Mouse (Mus musculus) hindbrain, embryonic 15.5 days (tissue): ENCODE data around the gene Hbs1l. TPM values are rescaled to one million over a fixed set of nuclear protein-coding genes. Genes with fewer than 3 reads are reported as not detected.

Source experiments
- ATAC-seq: fragments of 200-750 bp; cut with Nextera tagmentation; 2 replicates; pipeline ENCODE4 v1.8.0; 2017; ENCODE audit warnings: low read depth, moderate number of reproducible peaks, moderate TSS enrichment; ENCODE audit not compliant: low FRiP score
- H3K27ac ChIP-seq: fragments of 300-500 bp; sonication (generic); replicated peaks from 2 replicates; pipeline ENCODE4 v1.5.1; 2015; ENCODE audit warnings: mild to moderate bottlenecking, inconsistent platforms
- H3K27me3 ChIP-seq: fragments of 300-500 bp; sonication (generic); 2 replicates; pipeline ENCODE4 v1.6.1; 2015; ENCODE audit warnings: control low read depth, inconsistent platforms
- H3K36me3 ChIP-seq: fragments of 300-500 bp; sonication (generic); 2 replicates; pipeline ENCODE4 v1.6.1; 2015; ENCODE audit warnings: control low read depth, inconsistent platforms
- H3K4me1 ChIP-seq: fragments of 300-500 bp; sonication (generic); replicated peaks from 2 replicates; pipeline ENCODE4 v1.6.1; 2015; ENCODE audit warnings: control low read depth, inconsistent platforms
- H3K4me2 ChIP-seq: fragments of 300-500 bp; sonication (generic); 2 replicates; pipeline ENCODE4 v1.6.1; 2015; ENCODE audit warnings: moderate library complexity, mild to moderate bottlenecking, inconsistent platforms
- H3K4me3 ChIP-seq: fragments of 300-500 bp; sonication (generic); 2 replicates; pipeline ENCODE4 v1.5.1; 2015; ENCODE audit warnings: mild to moderate bottlenecking, inconsistent platforms
- H3K9ac ChIP-seq: fragments of 300-500 bp; sonication (generic); 2 replicates; pipeline ENCODE4 v1.6.1; 2015; ENCODE audit warnings: inconsistent platforms
- H3K9me3 ChIP-seq: fragments of 300-500 bp; sonication (generic); 2 replicates; pipeline ENCODE4 v1.6.1; 2016; ENCODE audit warnings: control low read depth, inconsistent platforms
- WGBS: fragments of 180-500 bp; shearing (Covaris S2); methylation state at CpG from one replicate; pipeline ENCODE4 v1.1.7; 2015; 5-methylcytosine and 5-hydroxymethylcytosine counted together
- polyA plus RNA-seq: library from polyadenylated mRNA; unstranded; fragments of >200 nt; fragmentation: Nextera tagmentation; extraction: Ambion mirVana; gene quantifications from 2 replicates; pipeline ENCODE4 v1.2.1, GENCODE M21; 2015

The Hbs1l gene
- polyA plus RNA-seq, 1 experiment from 2014 or later: 90.5 TPM

DNA sequence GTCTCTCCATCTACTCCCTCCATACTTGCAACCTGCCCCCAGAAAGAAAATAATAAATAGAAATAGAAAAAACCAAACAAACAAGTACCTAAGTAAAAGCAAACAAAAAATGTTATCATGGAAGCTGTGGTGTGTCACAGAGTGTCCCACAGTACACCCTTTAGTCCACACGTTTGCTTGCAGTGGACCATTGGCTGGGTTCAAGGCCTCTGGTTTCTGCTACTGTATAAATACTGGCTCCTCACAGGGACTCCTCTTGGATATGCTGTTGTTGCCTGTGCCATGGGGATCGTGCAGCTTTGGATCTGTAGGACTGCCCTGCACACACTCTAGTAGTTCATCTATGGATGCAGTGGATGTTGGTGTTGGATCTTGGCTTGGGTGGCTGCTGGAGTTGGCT is 54.2 kb downstream of the Hbs1l start:
- 95% methylated on average over 2 of the region's 2 CpGs for WGBS
- Histone ChIP-seq H3K27ac (no peak overlapping the region), H3K36me3 (peaks cover 40% of the 10 kb centered on the region), H3K9me3 (no peaks in the 10 kb centered on the region), H3K9ac (no peak overlapping the region), H3K4me1 (no peaks in the 10 kb centered on the region), H3K27me3 (no peaks in the 10 kb centered on the region), H3K4me3 (no peak overlapping the region), H3K4me2 (no peak overlapping the region)
- no peak for ATAC-seq

DNA sequence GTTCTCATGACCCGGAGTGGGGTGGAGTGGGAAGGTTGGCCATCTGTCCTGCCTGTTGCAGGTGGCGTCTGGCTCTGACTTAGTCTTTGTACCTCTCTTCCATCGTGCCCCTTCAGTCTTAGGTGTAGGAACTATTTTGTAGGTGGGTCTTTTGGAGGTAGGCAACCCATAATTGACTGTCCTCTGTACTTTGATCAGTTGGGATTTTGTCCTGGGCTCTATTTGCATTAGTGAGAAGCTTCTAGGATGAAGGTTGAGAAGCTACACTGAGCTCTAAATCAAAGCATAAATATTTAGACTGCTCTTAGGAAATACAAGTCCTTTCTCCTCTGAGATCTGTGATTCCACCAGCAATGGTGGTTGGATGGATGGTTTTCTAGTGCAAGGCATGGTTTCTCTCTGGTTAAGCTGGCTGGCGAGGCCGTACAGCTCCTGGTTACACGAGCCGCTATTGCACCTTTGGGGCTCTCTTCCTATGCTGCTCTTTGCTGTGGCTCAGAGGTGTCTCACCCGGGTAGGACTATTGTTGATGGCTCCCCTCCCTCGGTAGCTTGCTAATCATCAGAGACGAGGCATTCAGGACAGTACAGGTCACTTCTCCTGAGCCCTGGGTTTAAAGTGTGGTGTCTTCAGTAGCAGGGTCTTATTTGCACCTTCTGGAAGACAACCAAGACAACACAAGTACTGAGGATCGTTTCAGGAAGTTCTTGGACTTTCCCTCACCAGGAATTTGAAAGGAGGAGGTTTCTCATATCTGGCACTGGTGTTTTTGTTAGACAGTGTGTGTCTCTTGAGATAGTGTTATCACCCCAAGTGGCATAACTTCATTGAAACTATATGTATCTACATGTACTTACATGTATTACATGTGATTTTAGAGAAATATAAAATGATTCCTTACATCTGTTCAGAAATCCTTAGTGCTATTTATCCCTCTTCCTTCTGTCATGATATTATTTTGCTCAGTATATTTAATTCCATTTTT is 55.0 kb downstream of the Hbs1l start:
- Histone ChIP-seq H3K4me2 (no peak overlapping the region), H3K27ac (no peak overlapping the region), H3K9ac (no peak overlapping the region), H3K27me3 (no peaks in the 10 kb centered on the region), H3K36me3 (peaks cover 33% of the 10 kb centered on the region), H3K4me1 (no peaks in the 10 kb centered on the region), H3K9me3 (no peaks in the 10 kb centered on the region), H3K4me3 (no peak overlapping the region)
- no peak for ATAC-seq
- 92% methylated on average over 11 of the region's 11 CpGs for WGBS

DNA sequence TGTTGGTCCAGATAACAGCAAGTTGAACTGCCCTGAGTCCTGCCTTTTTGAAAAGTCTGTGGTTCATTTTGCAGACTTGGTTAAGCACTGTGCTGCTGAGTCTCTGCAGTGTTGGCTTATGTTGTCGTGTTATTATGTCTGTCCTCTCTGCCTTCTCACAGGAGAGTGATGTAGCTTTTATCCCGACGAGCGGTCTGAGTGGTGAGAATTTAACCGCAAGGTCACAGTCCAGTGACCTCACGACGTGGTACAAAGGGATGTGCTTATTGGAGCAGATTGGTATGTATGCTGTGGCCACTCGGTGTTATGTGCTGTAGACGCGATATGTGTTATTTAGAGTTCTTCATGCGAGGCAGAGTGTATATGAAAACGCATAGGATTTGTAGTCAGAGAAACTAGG is 56.0 kb downstream of the Hbs1l start:
- no peak overlapping the region for H3K27ac ChIP-seq

DNA sequence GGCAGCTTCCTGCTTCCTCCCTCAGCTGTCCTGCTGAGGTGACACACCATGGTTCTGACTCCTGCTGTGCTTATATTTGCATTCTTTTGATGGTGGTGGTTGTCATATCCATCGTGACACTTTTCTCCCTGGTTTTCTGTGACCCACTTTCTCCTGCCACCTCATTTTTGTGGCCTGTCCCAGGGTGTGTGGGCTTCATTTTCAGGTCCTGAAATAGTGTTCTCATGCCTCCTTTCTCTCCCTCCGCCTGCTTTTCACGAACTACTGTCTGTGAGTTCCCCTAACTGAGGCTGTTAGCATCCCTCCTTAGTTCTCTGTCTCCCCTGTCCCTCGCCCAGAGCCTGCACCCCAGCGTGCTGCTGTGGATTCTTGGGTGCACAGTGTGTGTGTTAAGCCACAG is 58.1 kb downstream of the Hbs1l start:
- Histone ChIP-seq H3K4me2 (no peak overlapping the region), H3K4me1 (no peaks in the 10 kb centered on the region), H3K27ac (no peak overlapping the region), H3K27me3 (no peaks in the 10 kb centered on the region), H3K9ac (no peak overlapping the region), H3K4me3 (no peak overlapping the region), H3K9me3 (no peaks in the 10 kb centered on the region), H3K36me3 (peaks cover 38% of the 10 kb centered on the region)
- ATAC-seq: no peak
- WGBS: 74% methylated on average over 5 of the region's 5 CpGs

More for the DNA sequence above, 56.0 kb downstream of the Hbs1l start:
- WGBS: 61% methylated on average over 12 of the region's 12 CpGs
- no peaks in the 10 kb centered on the region for H3K27me3 ChIP-seq
- ATAC-seq: no peak
- H3K9ac ChIP-seq: no peak overlapping the region
- H3K4me1 ChIP-seq: no peaks in the 10 kb centered on the region
- H3K36me3 ChIP-seq: peaks cover 38% of the 10 kb centered on the region
- H3K4me3 ChIP-seq: no peak overlapping the region
- H3K4me2 ChIP-seq: no peak overlapping the region
- no peaks in the 10 kb centered on the region for H3K9me3 ChIP-seq

DNA sequence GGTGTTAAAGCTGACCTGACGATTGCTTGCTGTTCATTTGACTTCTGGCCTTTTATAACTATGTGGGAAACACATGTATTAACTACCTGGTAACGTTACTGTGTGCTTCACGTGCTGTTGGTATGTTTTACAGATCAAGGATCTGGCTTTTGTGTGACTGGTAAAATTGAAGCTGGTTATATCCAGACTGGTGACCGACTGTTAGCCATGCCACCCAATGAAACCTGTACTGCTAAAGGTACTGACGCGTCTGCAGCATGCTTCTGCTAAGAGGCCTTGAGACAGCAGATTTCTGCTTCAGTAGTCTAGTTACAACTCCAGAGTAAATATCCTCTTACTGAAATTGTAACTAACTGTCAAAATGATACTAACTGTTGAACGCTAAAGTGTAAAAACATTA is 58.7 kb downstream of the Hbs1l start:
- Histone ChIP-seq H3K4me1 (no peaks in the 10 kb centered on the region), H3K9me3 (no peaks in the 10 kb centered on the region), H3K27me3 (no peaks in the 10 kb centered on the region), H3K4me3 (no peak overlapping the region), H3K36me3 (peaks cover 43% of the 10 kb centered on the region), H3K27ac (no peak overlapping the region), H3K4me2 (no peak overlapping the region), H3K9ac (no peak overlapping the region)
- 95% methylated on average over 7 of the region's 7 CpGs for WGBS
- ATAC-seq: no peak

DNA sequence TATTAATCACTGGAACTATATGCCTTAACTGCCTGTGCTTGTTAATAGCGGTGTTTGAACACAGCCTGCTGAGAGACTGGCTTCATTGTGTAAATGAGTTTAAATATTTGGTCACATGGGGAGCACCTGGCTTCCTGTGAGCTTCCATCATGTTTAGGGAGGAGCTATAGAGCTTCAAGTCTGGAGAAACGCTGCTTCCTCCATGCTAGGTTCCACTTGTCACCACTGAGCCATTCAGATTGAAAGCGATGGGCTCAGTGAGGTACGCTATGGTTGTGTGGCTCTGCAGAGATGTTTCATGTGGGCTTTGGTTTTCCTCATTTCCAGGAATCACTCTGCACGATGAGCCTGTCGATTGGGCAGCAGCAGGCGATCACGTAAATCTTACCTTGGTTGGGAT is 62.2 kb downstream of the Hbs1l start:
- no peaks in the 10 kb centered on the region for H3K4me1 ChIP-seq
- H3K27ac ChIP-seq: no peak overlapping the region
- no peak overlapping the region for H3K4me2 ChIP-seq
- no peaks in the 10 kb centered on the region for H3K9me3 ChIP-seq
- H3K4me3 ChIP-seq: no peak overlapping the region
- H3K9ac ChIP-seq: no peak overlapping the region
- no peak for ATAC-seq
- peaks cover 33% of the 10 kb centered on the region for H3K36me3 ChIP-seq
- H3K27me3 ChIP-seq: no peaks in the 10 kb centered on the region
- WGBS: 93% methylated on average over 8 of the region's 8 CpGs

DNA sequence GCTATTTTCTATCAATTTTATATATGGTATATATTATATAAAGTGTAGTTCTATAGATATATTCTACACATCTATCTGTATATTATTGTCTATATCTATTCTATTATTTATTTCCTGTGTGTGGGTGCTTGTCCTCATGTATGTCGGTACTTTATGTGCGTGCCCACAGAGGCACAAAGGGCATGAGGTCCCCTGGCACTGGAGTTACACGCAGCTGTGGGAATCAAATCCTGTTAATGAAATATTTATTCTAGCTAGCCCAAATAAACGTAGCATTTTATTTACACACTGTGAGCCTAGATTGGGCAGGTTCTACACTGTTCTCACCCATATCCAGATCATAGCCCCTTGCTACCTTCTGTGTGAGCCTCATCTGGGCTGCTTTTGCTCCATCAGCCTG is 63.3 kb downstream of the Hbs1l start:
- no peaks in the 10 kb centered on the region for H3K4me1 ChIP-seq
- no peaks in the 10 kb centered on the region for H3K27me3 ChIP-seq
- H3K9me3 ChIP-seq: no peaks in the 10 kb centered on the region
- 90% methylated on average over 4 of the region's 4 CpGs for WGBS
- H3K4me3 ChIP-seq: no peak overlapping the region
- peaks cover 31% of the 10 kb centered on the region; the same call in 1 of the 2 replicates for H3K36me3 ChIP-seq
- H3K9ac ChIP-seq: no peak overlapping the region
- no peak for ATAC-seq
- no peak overlapping the region for H3K27ac ChIP-seq
- H3K4me2 ChIP-seq: no peak overlapping the region

DNA sequence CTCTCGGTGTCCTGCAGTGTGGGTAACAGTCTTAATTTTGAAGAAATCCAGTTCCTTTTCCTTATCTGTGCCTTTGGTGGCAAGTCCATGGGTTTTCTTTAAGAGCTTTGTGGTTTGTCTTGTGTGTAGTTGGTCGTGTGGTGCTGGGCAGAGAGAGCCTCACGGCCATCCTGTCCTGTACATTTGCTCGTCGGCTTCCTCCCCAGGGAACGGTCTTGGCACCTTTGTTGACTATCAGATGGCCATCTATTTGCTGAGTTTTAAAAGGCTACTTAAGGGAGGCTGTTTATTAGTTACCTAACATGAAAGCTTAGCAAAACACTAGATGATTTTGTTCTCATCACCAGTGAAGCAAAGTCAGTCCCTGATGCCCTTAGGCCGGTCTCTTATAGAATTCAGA is 66.1 kb downstream of the Hbs1l start:
- Histone ChIP-seq H3K27me3 (no peaks in the 10 kb centered on the region), H3K27ac (no peak overlapping the region), H3K9me3 (no peaks in the 10 kb centered on the region), H3K4me3 (no peak overlapping the region), H3K4me2 (no peak overlapping the region), H3K9ac (no peak overlapping the region), H3K36me3 (peaks cover 22% of the 10 kb centered on the region; the same call in 1 of the 2 replicates), H3K4me1 (no peaks in the 10 kb centered on the region)
- whole genome bisulfite sequencing: 86% methylated on average over 7 of the region's 7 CpGs
- no peak for ATAC-seq

DNA sequence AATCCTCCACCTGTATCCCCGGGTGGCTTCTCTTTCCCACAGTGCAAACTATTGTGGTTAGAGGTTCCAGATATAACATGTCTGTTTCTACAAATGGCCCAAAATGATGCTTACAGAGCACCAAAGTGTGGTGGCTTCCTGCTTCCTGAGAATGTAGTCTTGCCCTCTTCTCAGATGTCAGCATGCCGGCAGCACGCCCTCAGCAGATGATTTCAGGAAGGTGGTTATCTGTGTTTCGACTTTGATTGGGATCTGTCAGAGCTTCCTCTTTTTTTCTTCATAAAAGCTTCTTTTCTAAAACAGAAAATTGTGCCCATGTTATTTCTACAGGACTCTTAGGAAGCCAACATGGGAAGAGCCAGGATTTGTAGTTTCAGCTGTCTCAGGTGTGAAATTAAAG is 67.5 kb downstream of the Hbs1l start:
- Histone ChIP-seq H3K4me3 (no peak overlapping the region), H3K36me3 (peaks cover 25% of the 10 kb centered on the region), H3K9me3 (no peaks in the 10 kb centered on the region), H3K27me3 (no peaks in the 10 kb centered on the region), H3K4me1 (no peaks in the 10 kb centered on the region), H3K9ac (no peak overlapping the region), H3K27ac (no peak overlapping the region), H3K4me2 (no peak overlapping the region)
- 94% methylated on average over 4 of the region's 4 CpGs for WGBS
- no peak for ATAC-seq

DNA sequence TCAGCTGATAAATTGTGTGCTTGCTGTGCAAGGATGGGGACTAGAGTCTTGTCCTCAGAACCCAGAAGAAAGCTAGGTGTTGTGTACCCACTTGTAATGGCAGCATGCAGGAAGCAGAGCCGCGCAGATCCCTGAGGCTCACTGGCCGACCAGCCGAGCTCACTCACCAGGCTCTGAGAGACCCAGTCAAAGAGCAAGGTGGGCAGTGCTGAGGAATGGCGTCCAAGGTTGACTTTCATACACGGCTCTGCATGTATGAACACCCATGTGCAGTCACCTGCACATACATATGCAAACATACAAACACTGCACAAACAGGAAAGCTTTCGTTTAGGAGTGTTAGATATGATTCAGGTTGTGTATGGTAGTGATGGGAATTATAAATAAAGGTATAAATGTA is 69.2 kb downstream of the Hbs1l start:
- Histone ChIP-seq H3K4me3 (no peak overlapping the region), H3K4me1 (no peaks in the 10 kb centered on the region), H3K27ac (no peak overlapping the region), H3K9ac (no peak overlapping the region), H3K27me3 (no peaks in the 10 kb centered on the region), H3K9me3 (no peaks in the 10 kb centered on the region), H3K4me2 (no peak overlapping the region), H3K36me3 (peaks cover 32% of the 10 kb centered on the region)
- 98% methylated on average over 7 of the region's 7 CpGs for WGBS
- no peak for ATAC-seq

DNA sequence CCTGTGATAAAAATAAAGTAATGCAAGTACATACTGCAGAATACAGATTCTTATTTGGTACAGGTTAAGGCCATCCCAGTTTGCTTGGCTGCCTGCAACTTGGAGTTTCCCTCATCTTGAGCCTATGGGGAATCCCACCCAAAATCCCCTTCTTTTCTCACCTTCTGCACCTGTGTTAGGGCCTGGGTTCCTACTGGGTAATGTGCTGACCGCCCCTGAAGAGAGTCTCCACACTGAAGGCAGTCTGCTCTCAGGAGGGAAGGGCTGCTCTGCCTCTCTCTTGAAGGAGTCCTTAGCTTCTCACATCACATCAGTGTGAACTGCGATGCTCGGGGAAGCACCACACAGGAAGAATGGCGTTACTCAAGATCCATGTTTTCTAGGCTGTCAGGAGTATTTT is 70.1 kb downstream of the Hbs1l start:
- no peak for ATAC-seq
- H3K4me3 ChIP-seq: no peak overlapping the region
- H3K9ac ChIP-seq: no peak overlapping the region
- H3K27me3 ChIP-seq: no peaks in the 10 kb centered on the region
- H3K27ac ChIP-seq: no peak overlapping the region
- no peaks in the 10 kb centered on the region for H3K9me3 ChIP-seq
- H3K4me2 ChIP-seq: no peak overlapping the region
- peaks cover 39% of the 10 kb centered on the region for H3K36me3 ChIP-seq
- WGBS: 93% methylated on average over 4 of the region's 4 CpGs
- no peaks in the 10 kb centered on the region for H3K4me1 ChIP-seq

DNA sequence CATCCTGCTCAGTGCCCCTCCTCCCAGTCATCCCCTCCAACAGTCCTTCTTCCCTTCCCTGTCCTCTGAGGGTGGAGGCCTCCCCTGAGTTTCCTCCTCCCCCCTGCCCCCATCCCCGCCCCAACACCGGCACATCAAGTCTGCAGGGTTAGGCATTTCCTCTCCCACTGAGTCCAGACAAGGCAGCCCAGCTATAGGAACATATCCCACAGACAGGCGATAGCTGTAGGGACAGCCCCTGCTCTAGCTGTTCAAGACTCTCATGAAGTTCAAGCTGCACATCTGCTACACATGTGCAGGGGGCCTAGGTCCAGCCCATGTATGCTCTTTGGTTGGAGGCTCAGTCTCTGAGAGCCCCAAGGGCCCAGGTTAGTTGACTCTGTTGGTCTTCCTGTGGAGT is 70.7 kb downstream of the Hbs1l start:
- Histone ChIP-seq H3K36me3 (peaks cover 39% of the 10 kb centered on the region), H3K27me3 (no peaks in the 10 kb centered on the region)
- WGBS: 82% methylated on average over 3 of the region's 3 CpGs

More for the DNA sequence above, 70.7 kb downstream of the Hbs1l start:
- Histone ChIP-seq H3K9me3 (no peaks in the 10 kb centered on the region), H3K9ac (no peak overlapping the region), H3K4me2 (no peak overlapping the region), H3K4me1 (no peaks in the 10 kb centered on the region), H3K27ac (no peak overlapping the region), H3K4me3 (no peak overlapping the region)
- ATAC-seq: no peak
